Mouse (Mus musculus) adrenal gland, postnatal 36 days (tissue): ENCODE measurements at regions not wholly inside any gene's neighbourhood (a gene's known extent, or its start where the extent isn't known, plus 50 kb on each side); places are given as distances from the start of the nearest gene placed in this dataset.

Experiments used
- DNase-seq, 2 experiments: peaks; one replicate each; pipeline ENCODE4 v3.0.0; 2021; ENCODE audit warnings: mixed read lengths in 1 of 2

DNA sequence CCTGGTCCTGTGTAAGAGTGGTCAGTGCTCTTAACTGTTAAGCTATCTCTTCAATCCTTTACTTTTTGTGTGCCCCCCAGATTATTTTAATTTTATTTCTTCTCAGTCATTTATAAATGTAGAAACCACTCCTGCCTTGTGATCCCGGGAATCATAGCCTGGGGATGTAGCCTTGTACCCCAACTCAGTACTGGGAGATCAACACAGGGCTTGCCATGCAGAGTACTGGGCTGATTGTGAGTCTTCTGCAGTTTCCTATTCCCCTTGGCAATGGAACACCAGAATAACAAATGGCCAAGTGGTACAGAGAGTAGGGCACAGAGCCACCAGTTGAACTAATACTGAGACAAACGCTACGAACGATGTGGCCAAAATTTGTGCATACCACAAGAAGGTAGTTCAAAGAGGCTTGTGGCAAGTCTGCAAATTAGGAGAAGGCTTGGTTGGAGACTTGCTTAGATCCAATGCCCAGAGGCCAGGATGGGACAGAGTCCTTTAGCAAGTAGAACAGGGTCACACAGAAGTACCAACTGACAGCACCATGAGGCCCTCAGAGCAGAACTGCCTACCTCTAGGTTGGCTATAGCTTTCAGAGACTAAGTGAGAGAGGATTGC is 151.9 kb downstream of the Qrsl1 start:
- DNase-seq = no peak

DNA sequence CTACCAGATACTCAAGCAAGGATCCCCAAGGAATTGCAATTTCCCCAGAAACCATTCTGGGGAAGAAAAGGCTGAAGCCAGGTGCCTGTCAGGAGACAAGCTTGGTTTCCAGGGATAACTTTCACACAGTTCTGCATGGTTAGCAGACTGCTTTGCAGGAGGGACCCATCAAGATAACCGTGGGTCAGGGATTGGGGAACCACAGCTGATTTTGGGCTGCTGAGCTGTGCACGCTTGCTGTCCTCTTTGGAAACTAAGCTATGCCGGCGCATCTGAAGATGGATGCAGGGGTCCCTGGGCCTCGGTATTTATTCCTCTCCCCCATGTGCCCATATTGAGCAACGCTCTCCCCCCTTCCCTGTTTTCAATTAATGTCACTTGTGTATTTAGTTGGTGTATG is 151.1 kb downstream of the Qrsl1 start:
- DNase-seq = no peak

DNA sequence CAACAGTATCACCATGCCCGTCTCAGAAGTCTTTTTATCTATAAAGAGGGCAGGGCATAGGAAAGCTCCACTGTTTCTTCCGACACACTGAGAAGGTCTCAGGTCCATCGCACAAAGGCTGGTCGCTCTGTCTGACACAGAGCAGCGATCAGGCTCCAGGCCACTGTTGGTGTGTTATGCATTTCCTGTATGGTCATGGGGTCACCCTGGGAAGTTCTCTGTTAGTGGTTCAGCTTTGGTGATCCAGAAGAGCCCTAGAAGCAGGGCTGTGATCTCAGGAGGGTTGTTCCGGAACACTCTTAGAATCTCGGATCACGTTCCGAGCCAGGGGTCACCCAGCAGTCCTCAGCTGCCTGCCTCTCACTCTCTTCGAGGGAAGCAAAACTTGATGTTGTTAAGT is 150.7 kb downstream of the Qrsl1 start:
- peak in 1 of 2 experiments; percentile 20 for DNase-seq

DNA sequence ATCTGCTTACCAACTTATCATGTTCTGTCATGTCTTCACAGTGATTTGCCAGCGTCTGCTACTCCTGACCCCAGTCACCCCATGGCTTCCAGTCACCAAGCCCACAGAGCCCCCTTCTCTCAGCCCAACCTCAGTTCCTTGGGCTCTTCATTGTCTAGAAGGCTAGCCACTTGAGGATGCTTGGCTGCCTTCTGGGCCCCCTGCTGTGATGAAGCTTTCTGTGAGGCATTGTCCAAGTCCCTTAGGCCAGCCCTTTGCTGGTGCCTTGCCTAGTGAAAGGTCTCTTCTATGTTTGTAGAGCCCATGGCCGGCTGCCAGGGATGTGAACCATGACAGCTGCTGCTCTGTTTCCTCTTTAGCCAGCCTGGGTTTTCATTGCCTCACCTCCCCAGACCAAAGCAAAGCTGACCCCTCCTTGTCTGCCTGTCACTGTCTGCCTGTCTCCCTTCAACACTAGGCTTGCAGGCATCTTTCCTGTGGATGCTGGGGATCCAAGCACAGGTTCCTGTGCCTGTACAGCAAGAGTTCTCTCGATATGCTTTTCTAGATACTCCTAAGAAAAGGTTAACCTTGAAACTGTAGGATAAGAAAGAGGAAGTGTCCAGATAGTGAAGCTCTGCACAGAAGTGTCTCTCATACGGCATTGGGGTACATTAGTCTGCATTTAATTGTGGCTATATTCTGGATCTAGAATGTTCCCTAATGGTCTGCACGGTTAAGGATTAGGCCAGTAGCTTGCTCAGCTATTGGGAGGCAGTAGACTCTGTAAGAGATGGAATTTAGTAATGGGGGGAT is 149.5 kb downstream of the Qrsl1 start:
- peak; percentile 55 to 75 for DNase-seq

DNA sequence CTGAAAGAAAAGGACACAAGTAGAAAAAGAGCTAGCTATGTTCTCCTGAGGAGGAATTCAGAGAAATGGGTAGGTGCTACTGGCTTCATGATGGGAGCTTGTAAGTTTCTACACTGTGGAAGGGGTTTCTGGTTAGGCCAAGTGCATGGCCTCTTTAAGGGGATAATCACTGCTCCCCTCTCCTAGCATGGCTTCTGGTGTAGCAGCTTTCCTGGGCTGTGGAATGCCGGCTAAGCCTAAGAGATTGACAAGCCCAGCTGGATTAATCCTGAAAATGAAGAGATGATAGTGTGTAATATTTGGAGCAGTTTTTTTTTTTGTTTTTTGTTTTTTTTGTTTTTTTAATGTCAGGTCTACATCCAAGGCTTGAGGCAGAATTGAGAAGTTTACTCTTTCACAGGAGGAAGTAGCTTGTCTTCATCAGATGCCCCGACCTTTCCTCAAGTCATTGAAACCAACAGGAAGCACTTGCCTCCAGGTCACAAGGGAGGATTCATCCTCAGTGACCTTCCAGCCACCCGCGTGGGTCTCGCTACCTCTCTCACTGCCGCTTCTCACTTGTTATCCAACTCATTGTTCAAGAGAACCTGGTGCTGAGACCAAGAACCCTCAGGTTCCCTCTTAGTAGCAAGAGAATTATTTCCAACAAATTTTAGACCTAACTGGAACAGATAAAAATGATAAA is 144.5 kb downstream of the Qrsl1 start:
- no peak for DNase-seq

DNA sequence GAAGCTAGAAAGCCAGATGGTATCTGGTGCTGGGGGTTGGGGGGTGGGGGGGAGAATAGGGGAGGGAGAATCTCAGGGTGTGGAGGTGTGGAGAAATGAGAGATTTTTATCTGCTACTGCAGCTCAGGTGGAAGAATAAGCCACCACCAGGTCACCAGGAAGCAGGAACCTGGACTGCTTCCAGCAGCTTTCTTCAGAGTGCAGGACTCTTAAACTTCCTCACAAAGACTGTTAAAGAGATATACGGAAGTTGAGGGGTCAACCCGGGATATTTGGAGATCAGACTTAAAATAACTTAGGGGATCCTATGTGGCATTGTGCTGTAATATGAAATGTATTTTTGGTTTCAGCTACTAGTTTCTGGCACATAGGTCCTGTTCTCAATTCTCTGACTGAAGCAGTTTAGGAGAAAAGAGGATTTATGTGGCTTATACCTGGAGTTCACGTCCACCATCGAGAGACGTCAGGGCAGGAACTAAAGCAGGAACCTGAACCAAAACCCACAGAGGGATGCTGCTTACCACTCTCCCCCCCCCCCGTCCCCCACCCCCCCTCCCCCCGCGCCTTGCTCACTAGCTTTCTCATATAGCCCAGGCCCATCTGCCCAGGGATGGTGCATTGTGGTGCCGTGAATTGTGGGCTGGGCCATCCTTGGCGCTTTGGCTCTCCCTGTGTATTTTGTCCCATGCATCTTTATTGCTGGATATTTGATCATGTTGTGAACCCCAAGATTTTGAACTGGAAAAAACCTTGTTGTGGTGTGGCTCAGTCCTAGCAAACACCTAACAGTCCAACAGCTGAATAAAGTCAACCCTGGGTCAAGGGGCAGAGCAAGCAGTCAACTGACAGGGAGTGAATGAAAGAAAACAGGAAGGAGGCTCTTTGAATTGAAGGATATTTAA is 143.2 kb downstream of the Qrsl1 start:
- peak; percentile 43 to 63 for DNase-seq

DNA sequence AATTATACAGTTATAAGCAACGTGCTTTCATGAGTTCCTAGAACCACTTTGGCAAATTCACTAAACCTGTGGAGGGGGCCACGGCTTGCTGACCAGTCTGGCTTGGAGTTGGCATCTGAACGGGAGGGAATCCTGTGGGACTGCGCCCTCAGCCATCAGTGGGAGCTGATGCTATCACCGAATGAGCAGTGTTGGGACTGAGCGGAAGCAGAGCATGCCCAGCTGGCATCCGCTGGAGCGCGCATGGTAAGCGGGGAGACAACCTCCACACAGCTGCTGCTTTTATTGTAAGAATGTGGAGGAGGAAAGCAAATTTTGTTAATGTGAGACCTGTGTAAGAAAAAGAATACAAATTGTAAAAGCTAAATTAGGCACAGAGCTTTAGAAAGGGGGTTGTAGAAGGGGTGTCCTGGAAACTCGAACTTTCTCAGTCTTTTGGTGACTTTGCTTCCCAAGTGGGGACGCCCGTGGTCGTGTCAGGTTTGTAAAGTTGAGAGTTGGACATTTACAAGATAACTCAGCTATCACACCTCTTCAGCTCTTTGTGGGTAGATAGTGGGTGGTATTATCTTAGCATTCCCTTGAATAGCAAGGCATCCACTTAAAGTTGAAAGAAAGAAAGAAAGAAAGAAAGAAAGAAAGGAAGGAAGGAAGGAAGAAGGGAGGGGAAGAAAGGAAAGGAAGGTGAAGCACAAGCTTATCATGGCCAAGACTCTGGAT is 142.2 kb downstream of the Qrsl1 start:
- DNase-seq = no peak

DNA sequence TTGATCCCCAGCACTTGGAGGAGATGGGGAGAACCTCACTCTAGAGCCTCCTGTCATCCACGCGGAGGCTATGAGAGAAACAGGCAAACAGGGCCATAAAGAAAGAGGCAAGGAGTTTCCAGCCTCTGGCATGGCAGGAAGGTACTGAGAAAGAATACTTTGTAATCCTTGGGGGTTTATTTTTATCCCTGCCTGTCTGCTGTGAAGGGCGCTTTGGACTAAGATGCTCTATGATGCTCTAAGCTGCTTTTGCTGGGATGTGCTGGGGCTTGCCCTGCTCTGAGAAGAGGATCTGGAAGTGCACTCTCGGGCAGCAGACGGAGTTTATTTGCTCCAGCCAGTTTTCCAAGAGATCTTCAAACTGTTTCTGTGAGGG is 141.7 kb downstream of the Qrsl1 start:
- no peak for DNase-seq

DNA sequence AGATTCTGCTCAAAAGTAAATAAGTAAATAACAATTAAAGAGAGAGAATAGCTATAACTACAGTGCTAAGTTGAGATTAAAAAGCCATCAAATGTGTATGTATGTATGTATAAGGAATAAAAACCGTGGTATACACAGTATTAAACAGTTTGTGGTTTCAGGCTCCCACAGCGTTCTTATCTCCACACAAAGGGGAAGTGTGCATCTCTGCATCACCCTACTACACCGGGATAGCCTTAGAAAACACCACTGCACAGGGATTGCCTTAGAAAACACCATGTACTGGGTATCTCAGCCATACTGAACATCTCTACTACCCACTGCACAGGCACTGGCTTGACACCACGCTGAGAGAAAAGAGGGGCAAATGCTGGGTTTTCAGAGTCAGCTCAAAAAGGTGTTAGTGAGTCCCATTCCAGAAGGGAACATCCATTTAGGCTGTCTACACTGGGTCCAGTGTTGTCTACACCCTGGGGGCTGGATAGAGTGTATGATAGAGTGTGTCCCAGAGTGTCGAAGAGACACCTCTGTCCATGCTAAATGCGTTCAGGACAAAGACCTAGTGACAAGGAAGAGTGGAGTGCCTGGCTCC is 139.5 kb downstream of the Qrsl1 start:
- DNase-seq = no peak

DNA sequence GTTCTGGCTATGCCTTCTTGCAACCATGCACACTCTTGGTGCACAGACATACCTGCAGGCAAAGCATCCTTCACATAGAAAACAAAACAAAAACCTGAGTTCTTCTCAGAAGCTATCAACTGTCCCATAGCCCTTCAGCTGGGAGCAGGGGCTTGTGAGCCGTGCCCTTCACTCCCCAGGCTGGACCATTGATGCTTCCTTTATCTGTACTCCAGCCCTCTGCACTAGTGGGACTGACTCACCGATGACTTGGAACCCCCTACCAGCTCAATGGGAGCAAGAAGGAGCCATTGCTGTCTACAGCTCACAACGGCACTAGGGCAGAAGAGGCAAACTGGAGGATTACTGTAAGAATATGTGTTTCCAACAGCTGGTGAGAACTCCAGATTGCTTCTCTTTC is 137.0 kb downstream of the Qrsl1 start:
- DNase-seq = no peak

DNA sequence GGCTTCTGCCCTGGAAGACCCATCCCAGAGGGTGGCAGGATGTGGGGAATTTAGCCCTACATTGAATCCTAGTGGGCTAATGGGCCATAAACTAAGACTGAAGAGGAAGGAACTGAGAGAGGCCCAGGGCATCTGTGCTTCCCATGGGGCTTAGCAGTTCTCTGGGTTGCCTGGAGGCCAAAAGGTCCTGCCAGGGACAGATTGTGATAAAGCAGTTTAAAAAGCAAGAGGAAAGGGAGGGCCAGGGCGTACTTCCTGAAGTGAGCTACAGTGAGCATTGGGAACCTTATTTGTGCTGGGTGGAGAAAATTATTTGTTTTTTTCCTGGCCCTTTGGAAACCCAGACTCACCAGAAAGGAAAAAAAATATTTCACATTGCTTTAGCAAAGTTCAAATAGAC is 136.3 kb downstream of the Qrsl1 start:
- DNase-seq = peak; percentile 11 to 42

DNA sequence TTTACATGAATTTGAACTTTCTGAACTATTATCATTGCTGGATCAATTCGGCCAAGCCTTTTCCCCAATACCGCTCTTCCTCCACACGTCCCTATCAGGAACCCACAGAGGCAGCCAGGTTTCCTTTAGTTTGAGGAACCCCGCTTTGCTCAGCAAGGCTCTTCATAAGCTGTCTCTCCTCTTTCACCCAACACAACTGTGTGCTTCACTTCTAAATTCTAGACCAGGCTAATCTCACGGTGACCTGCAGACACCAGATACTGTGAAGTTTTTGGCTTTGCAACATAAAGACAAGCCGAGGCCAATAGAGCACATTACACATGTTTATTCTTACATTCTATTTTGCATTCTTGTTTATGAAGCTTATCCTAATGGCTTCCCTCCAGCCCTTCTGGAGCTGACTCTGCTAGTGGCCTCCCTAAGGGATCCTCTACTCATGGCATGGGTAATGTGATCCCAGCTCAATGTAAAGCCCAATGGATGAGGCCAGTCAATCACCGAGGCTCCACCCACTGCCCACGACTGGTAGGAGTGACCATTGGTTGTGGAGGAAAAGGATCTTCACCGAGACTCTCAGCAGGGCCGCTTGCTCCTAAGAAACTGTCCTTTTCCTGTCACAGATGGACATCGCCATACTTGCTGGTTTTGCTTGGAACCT is 135.6 kb downstream of the Qrsl1 start:
- no peak for DNase-seq

DNA sequence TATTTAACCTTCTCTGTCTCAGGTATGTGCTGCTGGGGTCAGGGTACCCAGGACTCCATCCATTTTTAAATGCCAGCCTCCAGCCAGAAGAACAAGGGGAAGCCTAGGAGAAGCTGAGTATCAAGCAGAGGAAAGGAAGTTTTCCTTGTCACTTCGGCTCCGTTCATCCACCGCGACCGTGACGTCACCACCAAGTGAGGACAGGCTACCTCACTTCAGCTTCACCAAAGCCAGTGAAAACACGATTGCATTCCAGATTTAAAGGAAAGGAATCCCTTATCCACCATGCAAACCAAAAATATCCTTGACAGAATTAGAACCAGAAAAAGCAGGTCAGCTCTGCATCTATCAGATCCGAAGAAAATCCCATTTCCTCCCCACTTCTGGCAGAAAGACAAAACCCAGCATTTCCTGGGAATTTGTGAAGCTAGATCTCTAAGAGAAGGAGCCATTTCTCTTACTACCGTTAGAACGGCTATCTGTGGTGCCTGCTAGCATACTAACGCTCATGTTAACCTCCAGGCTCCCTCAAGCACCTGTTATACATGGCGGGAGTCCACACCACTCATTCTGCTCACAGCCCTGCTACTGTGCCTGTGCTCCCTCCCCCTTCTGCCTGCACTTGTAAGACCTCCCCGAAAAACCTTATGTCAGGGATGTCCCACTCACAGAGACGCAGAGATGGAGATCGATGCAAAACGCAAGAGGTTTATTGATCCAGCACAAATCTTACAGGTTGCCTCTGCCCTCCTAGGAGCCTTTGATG is 133.4 kb downstream of the Qrsl1 start:
- DNase-seq = no peak

DNA sequence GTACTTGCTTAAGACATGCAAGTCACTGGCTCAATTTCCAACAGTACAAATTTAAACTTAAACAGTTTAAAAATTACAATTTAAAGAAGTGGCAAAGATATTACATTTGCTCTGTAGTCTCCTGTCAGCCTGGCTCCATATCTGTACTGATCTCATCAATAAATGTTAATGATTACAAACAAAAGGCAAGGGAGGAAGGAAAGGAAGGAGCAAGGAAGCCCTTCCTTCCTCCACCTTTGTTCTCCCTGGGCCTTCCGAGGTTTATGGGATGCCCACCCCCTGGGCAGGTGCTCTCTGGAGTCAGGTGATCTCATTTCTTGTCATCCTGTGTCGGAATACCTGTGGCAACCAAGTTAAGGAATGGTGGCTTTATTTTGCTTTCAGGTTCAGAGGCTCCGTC is 132.5 kb downstream of the Qrsl1 start:
- no peak for DNase-seq

DNA sequence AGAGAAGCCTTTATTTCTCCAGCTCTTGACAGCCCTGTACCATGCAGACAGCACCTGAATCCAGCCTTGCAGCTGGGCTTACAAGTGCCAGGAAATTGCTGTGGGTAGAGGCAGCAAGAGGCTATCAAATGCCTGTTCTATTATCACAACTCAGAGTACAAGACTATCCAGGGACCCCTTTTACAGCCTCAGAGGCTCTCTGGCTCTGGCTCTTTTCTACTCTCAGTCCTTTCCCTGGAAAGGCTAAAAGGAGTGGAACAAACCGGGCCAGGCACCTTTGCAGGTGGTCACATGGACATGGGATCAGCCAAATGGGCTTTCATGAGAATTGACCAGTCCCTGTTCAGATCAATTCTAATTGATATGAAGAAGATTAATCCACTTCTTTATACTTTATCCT is 125.7 kb downstream of the Qrsl1 start:
- DNase-seq = no peak

DNA sequence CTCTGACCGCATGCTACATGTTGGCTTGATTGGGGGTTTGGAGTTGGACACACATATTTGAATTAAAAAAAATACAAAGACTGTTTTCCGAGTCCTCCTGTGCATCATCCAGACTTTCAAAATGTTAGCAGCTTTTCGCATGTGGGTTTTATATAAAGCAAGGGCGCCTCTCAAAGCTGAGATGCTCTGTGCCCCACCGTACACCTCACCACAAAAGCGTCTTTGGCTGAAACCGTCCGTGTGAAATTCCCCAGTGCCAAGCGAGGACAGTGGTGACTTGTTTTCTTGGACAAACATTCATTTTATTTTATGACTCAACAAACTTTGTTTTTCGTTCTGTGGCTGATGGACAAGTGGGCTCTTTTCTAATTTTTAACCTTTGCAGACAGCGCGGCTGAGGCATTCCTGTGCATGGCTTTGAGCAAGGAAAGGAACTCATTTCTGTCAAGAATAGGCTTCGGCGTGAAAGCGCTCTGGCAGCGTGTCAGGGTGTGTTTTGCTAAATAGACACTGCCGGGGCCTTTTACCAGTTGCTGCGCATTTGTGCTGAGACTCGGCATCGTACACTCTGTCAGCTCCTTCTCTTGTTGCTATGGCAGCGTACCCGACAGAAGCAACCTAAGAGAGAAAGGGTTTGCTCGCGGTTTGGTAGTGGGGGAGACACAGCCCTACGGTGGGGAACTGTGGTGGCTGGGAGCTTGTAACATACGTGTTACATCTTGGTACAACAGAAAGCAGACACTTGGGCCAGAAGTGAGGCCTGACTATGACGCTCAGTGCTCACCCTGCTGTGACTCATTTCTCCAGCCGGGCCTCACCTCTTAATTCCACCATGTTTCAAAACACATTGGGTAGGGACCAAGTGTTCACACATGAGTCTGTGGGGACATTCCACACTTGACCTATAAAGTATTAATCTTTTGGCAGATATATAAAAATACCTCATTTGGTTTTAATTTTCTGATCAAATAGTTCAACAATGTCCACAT is 123.6 kb downstream of the Qrsl1 start:
- DNase-seq = no peak

DNA sequence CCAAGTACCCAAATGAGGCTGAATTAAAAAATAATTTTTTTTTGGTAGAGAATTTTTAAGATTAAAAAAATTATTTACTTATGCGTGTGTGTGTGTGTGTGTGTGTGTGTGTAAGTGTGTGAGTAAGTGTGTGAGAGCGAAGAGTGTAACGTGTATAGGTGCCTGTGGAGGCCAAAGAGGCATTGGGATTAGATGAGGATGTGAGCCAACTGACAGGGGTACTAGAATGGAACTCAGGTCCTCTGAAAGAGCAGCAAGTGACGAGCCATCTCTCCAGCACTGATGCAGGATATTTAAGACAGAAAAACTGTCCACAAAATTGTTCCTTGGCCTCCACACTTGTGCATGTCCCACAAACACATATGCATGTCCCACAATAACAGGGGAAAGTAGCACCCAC is 121.0 kb downstream of the Qrsl1 start:
- DNase-seq = no peak

DNA sequence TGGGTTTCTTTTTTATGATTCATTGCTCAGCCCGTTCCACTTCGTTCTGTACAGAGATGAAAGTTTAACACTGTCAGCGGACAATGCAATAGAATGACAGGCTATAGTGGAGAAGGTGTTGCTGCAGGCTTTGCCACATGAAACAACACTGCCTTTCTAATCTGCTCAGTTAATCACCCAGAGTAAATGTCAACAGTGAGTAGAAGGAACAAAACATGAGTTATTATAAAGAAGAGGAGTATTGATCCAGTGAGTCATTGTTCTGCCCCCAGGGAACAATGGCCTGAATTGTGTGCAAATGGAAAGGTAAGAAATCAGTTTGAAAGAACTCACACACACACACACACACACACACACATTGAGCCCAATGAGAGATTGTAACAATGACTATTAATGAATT is 118.2 kb downstream of the Qrsl1 start:
- no peak for DNase-seq

DNA sequence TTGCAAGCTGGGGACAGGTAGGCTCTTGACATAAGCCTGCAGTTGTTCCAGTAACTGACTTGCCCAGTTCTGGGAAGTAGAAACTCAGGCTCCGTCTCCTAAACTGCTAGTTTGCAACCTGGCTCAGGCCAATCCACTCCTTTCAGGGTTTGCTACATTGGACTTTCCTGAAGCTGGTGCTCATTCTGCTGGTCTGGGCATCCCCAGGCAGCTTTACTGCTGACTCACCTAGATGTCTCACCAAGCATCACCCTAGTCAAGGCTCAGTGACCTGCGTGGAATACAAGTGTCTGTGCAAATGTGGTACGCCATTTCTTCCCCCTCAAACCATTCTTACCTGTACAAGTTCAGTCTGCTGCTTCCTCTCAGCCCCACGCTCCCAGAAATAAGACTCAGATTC is 110.8 kb downstream of the Qrsl1 start:
- DNase-seq = no peak
